Mouse (Mus musculus): ENCODE data around the gene Fanca. TPM values are rescaled to one million over a fixed set of nuclear protein-coding genes. Genes with fewer than 3 reads are reported as not detected.

The Fanca gene
- total and polyA plus RNA-seq, 2 experiments from 2014 or later: 3.3 to 17.6 TPM

DNA sequence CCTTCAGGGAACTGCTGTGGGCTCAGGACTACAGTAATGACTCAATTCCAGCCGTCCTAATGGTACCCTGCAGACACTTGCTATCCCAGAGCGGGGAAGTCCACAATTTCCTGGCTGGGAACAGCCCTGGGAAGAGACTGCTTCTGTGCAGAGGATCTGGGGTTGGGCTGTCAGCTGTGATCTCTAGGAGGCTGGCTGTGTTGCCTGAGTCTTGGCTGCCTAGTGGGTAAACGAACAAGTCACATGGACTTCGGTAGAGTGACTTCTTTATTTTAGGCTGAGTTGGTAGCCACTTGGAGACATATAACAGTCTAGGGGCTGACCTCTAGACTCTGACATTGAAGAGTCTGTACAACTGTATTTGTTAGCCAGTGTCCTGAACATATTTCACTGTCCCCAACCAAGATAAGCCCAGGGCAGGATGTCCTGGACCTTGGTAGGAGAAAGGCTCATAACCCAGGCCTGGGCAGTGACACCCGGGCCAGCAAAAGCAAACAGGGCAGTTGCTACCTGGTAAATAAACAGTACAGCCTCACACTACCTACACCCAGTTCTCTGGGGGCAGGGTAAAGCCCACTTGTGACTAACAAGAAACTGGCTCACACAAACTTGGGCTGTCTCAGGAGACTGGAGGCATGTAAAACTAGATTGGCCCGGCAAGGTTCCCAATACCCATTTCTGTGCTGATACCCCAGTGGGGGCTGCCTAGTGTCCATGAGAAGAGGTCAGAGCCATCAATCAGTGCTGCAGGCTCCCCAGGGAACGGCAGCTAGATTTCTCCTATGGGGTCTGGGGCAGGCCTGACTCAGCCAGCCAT, 76.1 kb downstream of the Fanca start:
- H3K27me3 ChIP-seq (ENCODE audit: insufficient read depth, low read length): no peaks in the 10 kb centered on the region
- H3K36me3 ChIP-seq (ENCODE audit: insufficient read depth, low read length): peaks cover 53% of the 10 kb centered on the region
- no peak for ATAC-seq (ENCODE audit: low FRiP score)
- H3K27ac ChIP-seq (ENCODE audit: low read depth, low read length): no peak overlapping the region
- H3K4me3 ChIP-seq (ENCODE audit: low read depth, low read length): no peak overlapping the region
- no peak for TF ChIP-seq CTCF (IDR thresholded peaks at IDR 0.05)
- DNase-seq (ENCODE audit: low spot score): no peak
- no peak overlapping the region for H3K4me2 ChIP-seq (ENCODE audit: low read depth, low read length, poor library complexity, severe bottlenecking)
- no peaks in the 10 kb centered on the region for H3K9me3 ChIP-seq (ENCODE audit: low read length)
- H3K9ac ChIP-seq (replicated peaks; ENCODE audit: low read length, poor library complexity, severe bottlenecking): no peak overlapping the region
- WGBS: 89% methylated on average over 7 of the region's 7 CpGs
- no peaks in the 10 kb centered on the region for H3K4me1 ChIP-seq (ENCODE audit: insufficient read depth, low read length)

GRCm38 (mm10) chr8:123239398-123239797, 79.0 kb downstream of the Fanca start:
- H3K27ac ChIP-seq (ENCODE audit: low read depth, low read length): no peak overlapping the region
- ATAC-seq (ENCODE audit: low FRiP score) (no peak), DNase-seq (ENCODE audit: low spot score) (no peak)
- 81% methylated on average over 10 of the region's 10 CpGs for WGBS
- peaks cover 4% of the 10 kb centered on the region; the same call in 1 of the 2 replicates for H3K4me1 ChIP-seq (ENCODE audit: insufficient read depth, low read length)
- no peaks in the 10 kb centered on the region for H3K27me3 ChIP-seq (ENCODE audit: insufficient read depth, low read length)
- no peak overlapping the region for H3K4me3 ChIP-seq (ENCODE audit: low read depth, low read length)
- peaks cover 26% of the 10 kb centered on the region for H3K36me3 ChIP-seq (ENCODE audit: insufficient read depth, low read length)
- no peak for TF ChIP-seq CTCF (IDR thresholded peaks at IDR 0.05)
- H3K9me3 ChIP-seq (ENCODE audit: low read length): no peaks in the 10 kb centered on the region
- no peak overlapping the region for H3K4me2 ChIP-seq (ENCODE audit: low read depth, low read length, poor library complexity, severe bottlenecking)
- no peak overlapping the region for H3K9ac ChIP-seq (replicated peaks; ENCODE audit: low read length, poor library complexity, severe bottlenecking)

GRCm38 (mm10) chr8:123235520-123236497, 82.6 kb downstream of the Fanca start, which contains the start of gene Spata2l:
Gene Spata2l, minus strand, starts transcription at chr8:123236233.
- Histone ChIP-seq H3K4me1 (ENCODE audit: insufficient read depth, low read length) (peaks cover 5% of the 10 kb centered on the region; the same call in 1 of the 2 replicates), H3K27ac (ENCODE audit: low read depth, low read length) (peak within 1 kb of the TSS; percentile 65), H3K9me3 (ENCODE audit: low read length) (no peaks in the 10 kb centered on the region), H3K9ac (replicated peaks; ENCODE audit: low read length, poor library complexity, severe bottlenecking) (peak within 1 kb of the TSS; percentile 73), H3K36me3 (ENCODE audit: insufficient read depth, low read length) (no peaks in the 10 kb centered on the region), H3K27me3 (ENCODE audit: insufficient read depth, low read length) (no peaks in the 10 kb centered on the region), H3K4me2 (ENCODE audit: low read depth, low read length, poor library complexity, severe bottlenecking) (peak within 1 kb of the TSS; percentile 87), H3K4me3 (ENCODE audit: low read depth, low read length) (peak within 1 kb of the TSS; percentile 51)
- WGBS: 1% methylated on average over 57 of the region's 57 CpGs
- DNase-seq (ENCODE audit: low spot score): peak; percentile 82
- peak; percentile 83 for ATAC-seq (ENCODE audit: low FRiP score)
- TF ChIP-seq CTCF (IDR thresholded peaks at IDR 0.05): peak; percentile 59

DNA sequence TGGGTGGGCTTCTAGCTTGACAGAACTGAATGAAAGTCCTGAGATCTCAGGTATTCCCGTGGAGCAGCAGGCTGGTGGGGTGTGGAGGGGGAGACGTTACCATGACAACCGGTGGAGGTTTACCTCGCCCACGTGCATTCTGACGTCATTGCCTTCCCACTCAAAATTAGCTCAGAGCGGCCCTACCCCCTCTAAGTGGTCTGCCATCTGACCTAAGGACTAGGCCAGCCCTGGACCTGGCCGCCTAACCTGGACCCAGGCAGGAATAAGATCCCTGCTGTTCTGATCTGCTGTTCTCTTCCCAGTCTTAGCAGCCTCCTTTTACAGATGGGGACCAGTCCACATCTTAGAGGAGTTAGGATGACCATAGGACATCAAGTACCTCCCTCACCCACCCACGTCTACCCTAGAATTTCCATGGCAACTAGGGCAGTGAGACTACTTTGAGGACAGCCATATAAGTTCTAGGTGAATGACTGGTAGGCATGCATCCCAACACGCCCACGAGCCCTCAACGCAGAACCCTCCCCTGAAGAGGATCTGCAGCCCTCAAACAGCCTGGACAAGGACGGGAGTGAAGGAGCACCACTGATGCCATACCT, 83.4 kb downstream of the Fanca start:
- H3K4me3 ChIP-seq (ENCODE audit: low read depth, low read length): peak overlapping the region; percentile 51
- no peak overlapping the region for H3K27ac ChIP-seq (ENCODE audit: low read depth, low read length)
- TF ChIP-seq CTCF (IDR thresholded peaks at IDR 0.05): no peak
- no peaks in the 10 kb centered on the region for H3K9me3 ChIP-seq (ENCODE audit: low read length)
- H3K4me2 ChIP-seq (ENCODE audit: low read depth, low read length, poor library complexity, severe bottlenecking): peak overlapping the region; percentile 87
- 29% methylated on average over 13 of the region's 13 CpGs for WGBS
- no peaks in the 10 kb centered on the region for H3K27me3 ChIP-seq (ENCODE audit: insufficient read depth, low read length)
- H3K36me3 ChIP-seq (ENCODE audit: insufficient read depth, low read length): no peaks in the 10 kb centered on the region
- H3K9ac ChIP-seq (replicated peaks; ENCODE audit: low read length, poor library complexity, severe bottlenecking): peak overlapping the region; percentile 73
- ATAC-seq (ENCODE audit: low FRiP score) (peak; percentile 15; the same call in 1 of the 2 replicates), DNase-seq (ENCODE audit: low spot score) (peak; percentile 68)
- peaks cover 5% of the 10 kb centered on the region; the same call in 1 of the 2 replicates for H3K4me1 ChIP-seq (ENCODE audit: insufficient read depth, low read length)

DNA sequence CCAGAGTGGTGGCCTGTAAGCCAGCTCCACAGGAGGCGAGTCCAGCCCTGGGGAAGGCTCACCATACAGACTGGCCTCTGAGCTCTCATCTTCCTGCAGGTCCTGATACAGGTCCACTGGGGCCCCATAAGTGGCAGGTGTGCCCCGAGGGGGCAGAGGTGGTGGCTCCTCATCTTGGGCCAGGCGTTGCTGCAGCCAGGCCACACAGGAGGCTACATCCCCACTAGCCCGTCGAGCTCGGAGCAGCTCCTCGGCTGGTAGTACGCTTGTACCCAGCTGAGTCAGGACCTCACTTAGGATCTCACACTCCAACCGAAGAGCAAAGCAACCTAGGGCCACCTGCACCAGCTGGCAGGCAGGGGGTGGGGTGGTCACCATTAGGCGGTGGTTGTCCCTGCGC, 84.6 kb downstream of the Fanca start:
- H3K4me2 ChIP-seq (ENCODE audit: low read depth, low read length, poor library complexity, severe bottlenecking): no peak overlapping the region
- H3K9ac ChIP-seq (replicated peaks; ENCODE audit: low read length, poor library complexity, severe bottlenecking): no peak overlapping the region
- no peaks in the 10 kb centered on the region for H3K27me3 ChIP-seq (ENCODE audit: insufficient read depth, low read length)
- TF ChIP-seq CTCF (IDR thresholded peaks at IDR 0.05): no peak
- ATAC-seq (ENCODE audit: low FRiP score) (no peak), DNase-seq (ENCODE audit: low spot score) (no peak)
- H3K4me1 ChIP-seq (ENCODE audit: insufficient read depth, low read length): peaks cover 5% of the 10 kb centered on the region; the same call in 1 of the 2 replicates
- 79% methylated on average over 11 of the region's 11 CpGs for WGBS
- H3K4me3 ChIP-seq (ENCODE audit: low read depth, low read length): no peak overlapping the region
- H3K9me3 ChIP-seq (ENCODE audit: low read length): no peaks in the 10 kb centered on the region
- no peak overlapping the region for H3K27ac ChIP-seq (ENCODE audit: low read depth, low read length)
- 0 out of 2 replicates have a peak, but pooled peaks cover 2% of the 10 kb centered on the region for H3K36me3 ChIP-seq (ENCODE audit: insufficient read depth, low read length)
